Mouse (Mus musculus) MEL (cell line): ENCODE measurements at regions not wholly inside any gene's neighbourhood (a gene's known extent, or its start where the extent isn't known, plus 50 kb on each side); places are given as distances from the start of the nearest gene placed in this dataset.

Experiments used
- GATA1 ChIP-seq: IDR thresholded peaks from 2 replicates; pipeline ENCODE4 v1.6.1; 2011; ENCODE audit warnings: low read depth, low read length, improper control_type of control experiment
- MYC ChIP-seq: IDR thresholded peaks from 2 replicates; pipeline ENCODE4 v1.6.1; 2011; ENCODE audit warnings: low read depth, mild to moderate bottlenecking, low read length, improper control_type of control experiment, moderate library complexity
- NRF1 ChIP-seq: IDR thresholded peaks from 2 replicates; pipeline ENCODE4 v1.6.1; 2014; ENCODE audit warnings: low read depth, mild to moderate bottlenecking, inconsistent platforms, low read length, improper control_type of control experiment, moderate library complexity; ENCODE audit not compliant: poor library complexity, insufficient read depth, severe bottlenecking

- no peak for TF ChIP-seq MYC
- no peak for TF ChIP-seq GATA1
- TF ChIP-seq NRF1: no peak
These were observed 64.3 kb upstream of the Dcbld2 start for GRCm38 (mm10) chr16:58343921-58344320.
